Mouse (Mus musculus): ENCODE measurements at regions not wholly inside any gene's neighbourhood (a gene's known extent, or its start where the extent isn't known, plus 50 kb on each side); places are given as distances from the start of the nearest gene placed in this dataset.

DNA sequence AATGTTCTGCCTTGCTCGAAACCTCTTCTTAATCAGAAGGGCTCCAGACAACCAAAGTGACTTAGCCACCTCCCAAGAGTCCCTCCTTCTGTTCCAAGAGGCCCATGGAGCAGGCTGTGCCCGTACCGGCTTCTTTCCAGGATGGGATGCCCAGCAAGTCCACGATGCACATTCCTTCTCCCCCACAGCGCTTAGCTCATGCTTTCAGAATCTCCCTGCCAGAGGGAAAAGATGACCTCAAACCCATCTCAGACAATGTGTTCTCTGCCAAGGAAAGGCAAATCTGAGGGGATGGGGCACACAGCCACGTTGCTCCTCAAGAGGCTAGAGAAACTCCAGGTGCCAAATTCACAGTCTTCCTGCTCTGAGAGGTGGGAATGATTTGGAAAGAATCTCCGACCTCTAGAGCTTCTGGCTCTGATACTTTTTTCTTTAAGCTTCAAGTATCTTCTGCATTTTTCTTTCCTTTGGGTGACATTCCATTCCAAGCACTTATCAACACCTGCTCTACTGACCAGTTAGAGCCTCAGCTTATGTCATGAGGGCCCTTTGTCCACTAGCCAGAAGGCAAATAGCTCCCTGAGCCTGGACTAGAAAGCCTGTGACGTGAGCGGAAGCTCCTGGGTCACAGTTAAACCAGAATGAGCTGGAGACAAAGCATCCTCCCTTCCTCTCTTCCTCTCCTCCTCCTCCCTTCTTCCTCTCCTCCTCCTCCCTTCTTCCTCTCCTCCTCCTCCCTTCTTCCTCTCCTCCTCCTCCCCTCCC is 110.9 kb downstream of the Banf2 start:
- TF ChIP-seq MAFK (IDR thresholded peaks at IDR 0.05; ENCODE audit: insufficient read depth, low read depth, low read length) (no peak), ZNF384 (IDR thresholded peaks at IDR 0.05; ENCODE audit: low read depth, low read length) (no peak)

Measured in ES-E14 (cell line).